Mouse (Mus musculus) kidney, adult 2 months (tissue): ENCODE measurements at regions not wholly inside any gene's neighbourhood (a gene's known extent, or its start where the extent isn't known, plus 50 kb on each side); places are given as distances from the start of the nearest gene placed in this dataset.

Source experiments
- CTCF ChIP-seq: fragments of 200-500 bp; conservative IDR thresholded peaks from 2 replicates; pipeline ENCODE4 v1.5.1; 2011; ENCODE audit warnings: low read depth, mild to moderate bottlenecking, control low read depth, low read length, moderate library complexity, mixed read lengths; ENCODE audit not compliant: insufficient read depth, insufficient read length
- POLR2A ChIP-seq: fragments of 200-500 bp; IDR thresholded peaks from one replicate; pipeline ENCODE4 v1.6.1; 2011; ENCODE audit warnings: low read depth, low read length, control low read depth

DNA sequence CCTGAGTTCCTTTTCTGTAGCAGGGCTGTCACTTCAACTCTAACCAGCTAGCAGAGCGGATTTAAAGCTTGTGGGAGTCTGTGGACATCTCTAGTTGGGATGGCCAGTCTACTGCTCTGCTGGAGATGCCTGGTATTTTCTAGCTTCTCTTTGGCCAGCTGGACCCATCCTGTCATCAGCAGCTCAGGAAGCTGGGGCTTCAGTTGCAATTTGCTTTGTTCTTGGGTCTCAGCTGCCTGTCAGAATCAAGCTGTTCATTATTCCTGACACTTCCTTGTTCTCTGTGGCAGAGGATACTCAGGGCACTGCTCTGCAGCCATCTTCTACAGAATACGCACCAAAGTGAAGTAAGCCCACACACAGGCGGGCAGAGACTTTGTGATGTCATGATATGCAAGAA is 200.8 kb downstream of the Etnk1 start:
- TF ChIP-seq POLR2A (no peak), CTCF (no peak)
